14 mouse cellular contexts compared by ENCODE assay signal in genomic region chr9:66138193-66138592, GRCm38 (mm10). TPM values are rescaled to one million over a fixed set of nuclear protein-coding genes. Genes with fewer than 3 reads are reported as not detected.
DNase-seq lines count a peak whose midpoint lies in the region.
"Had no signal": no experiment of that assay in that cellular context is flagged by ENCODE, and none has a peak within 500 bp of the region (broad histone marks: within the 10 kb centered on the region; RNA-seq: fewer than 3 reads in every experiment).

No protein-coding gene starts in this region.

- DNase-seq in adrenal gland, adult 2 months: peak; percentile 66
- DNase-seq in adrenal gland, postnatal 4 days (ENCODE audit: low spot score in 2 of 2): no peak
- DNase-seq in ovary, adult 18-20 months (ENCODE audit: low spot score): peak; percentile 61
- DNase-seq in ovary, postnatal 14 days (ENCODE audit: low spot score): no peak
- DNase-seq in adrenal gland, adult 8-10 months: peak; percentile 69
- DNase-seq in adrenal gland, postnatal 14 days: peak; percentile 71
- no peak for DNase-seq in layer of hippocampus, postnatal 14 days (ENCODE audit: low spot score in 2 of 2)
- DNase-seq: B cell, adult 2 months; cerebellum, adult 18-20 months; cerebellum, adult 9-10 months; cerebellum, postnatal 14 days; gastrocnemius, postnatal 14 days; heart, adult 18-20 months; kidney, adult 11 months had no signal

RNA-seq across cellular contexts. Expression of gene Ciao2a, which starts 11.8 kb away (rescaled TPM):
- 10 to 100 TPM; 74.9 to 80.0 TPM for total RNA-seq in adrenal gland, adult 2 months (2021)
- 4.9 and 5.2 TPM in 2 replicates for polyA plus RNA-seq in adrenal gland, adult 2 months (2012; rRNA removed)
- 100 to 1,000 TPM; 103 TPM for total RNA-seq in adrenal gland, postnatal 4 days (2021)
- 10 to 100 TPM; 63.2 to 79.3 (median 71.1) TPM for total RNA-seq in adrenal gland, adult 8-10 months (2022)
- total RNA-seq in adrenal gland, postnatal 14 days (2021): 80.7 and 86.2 TPM in 2 replicates
- 10 to 100 TPM; 25.7 to 26.2 TPM for total RNA-seq in layer of hippocampus, postnatal 14 days (2021)

RNA-seq across cellular contexts. Expression of gene Snx1, which starts 11.8 kb away (rescaled TPM):
- total RNA-seq in adrenal gland, adult 2 months (2021): 100 to 1,000 TPM; 112 to 118 TPM
- 58.9 and 59.7 TPM in 2 replicates for polyA plus RNA-seq in adrenal gland, adult 2 months (2012; rRNA removed)
- total RNA-seq in adrenal gland, postnatal 4 days (2021): 100 to 1,000 TPM; 107 to 111 TPM
- 100 to 1,000 TPM; 116 to 172 (median 143) TPM for total RNA-seq in adrenal gland, adult 8-10 months (2022)
- 85.3 and 88.2 TPM in 2 replicates for total RNA-seq in adrenal gland, postnatal 14 days (2021)
- total RNA-seq in layer of hippocampus, postnatal 14 days (2021): 10 to 100 TPM; 68.5 to 70.6 TPM

RNA-seq across cellular contexts. Expression of gene Dapk2, which starts 19.8 kb away (rescaled TPM):
- 1 to 10 TPM; 4.5 to 9.7 TPM for total RNA-seq in adrenal gland, adult 2 months (2021)
- 1.4 and 3.0 TPM in 2 replicates for polyA plus RNA-seq in adrenal gland, adult 2 months (2012; rRNA removed)
- total RNA-seq in adrenal gland, postnatal 4 days (2021): 1 to 10 TPM; 7.6 to 9.7 TPM
- 1 to 10 TPM; 6.2 to 9.0 (median 8.1) TPM for total RNA-seq in adrenal gland, adult 8-10 months (2022)
- total RNA-seq in adrenal gland, postnatal 14 days (2021): 9.2 and 9.6 TPM in 2 replicates
- 1 to 10 TPM in 1 of 2 experiments, under 1 TPM in 1; 0.71 to 1.1 TPM for total RNA-seq in layer of hippocampus, postnatal 14 days (2021)

Comparison
In these comparisons a context has a peak if more than half of its experiments do, and no peak if none do; other contexts are left out.
1. DNase-seq: peak in adrenal gland, adult 2 months (single experiment), ovary, adult 18-20 months (single experiment), adrenal gland, adult 8-10 months (single experiment) and adrenal gland, postnatal 14 days (single experiment); none in adrenal gland, postnatal 4 days (0 of 2), ovary, postnatal 14 days (single experiment) and layer of hippocampus, postnatal 14 days (0 of 2).